Mouse (Mus musculus): ENCODE data around the gene Ankrd22. TPM values are rescaled to one million over a fixed set of nuclear protein-coding genes. Genes with fewer than 3 reads are reported as not detected.
"Not testable (repeated sequence)": the region's sequence is repeated elsewhere in the genome, so short reads cannot be mapped to it uniquely, and the experiment has no call there.

The Ankrd22 gene
- polyA plus RNA-seq, 1 experiment, result 0.10 TPM

DNA sequence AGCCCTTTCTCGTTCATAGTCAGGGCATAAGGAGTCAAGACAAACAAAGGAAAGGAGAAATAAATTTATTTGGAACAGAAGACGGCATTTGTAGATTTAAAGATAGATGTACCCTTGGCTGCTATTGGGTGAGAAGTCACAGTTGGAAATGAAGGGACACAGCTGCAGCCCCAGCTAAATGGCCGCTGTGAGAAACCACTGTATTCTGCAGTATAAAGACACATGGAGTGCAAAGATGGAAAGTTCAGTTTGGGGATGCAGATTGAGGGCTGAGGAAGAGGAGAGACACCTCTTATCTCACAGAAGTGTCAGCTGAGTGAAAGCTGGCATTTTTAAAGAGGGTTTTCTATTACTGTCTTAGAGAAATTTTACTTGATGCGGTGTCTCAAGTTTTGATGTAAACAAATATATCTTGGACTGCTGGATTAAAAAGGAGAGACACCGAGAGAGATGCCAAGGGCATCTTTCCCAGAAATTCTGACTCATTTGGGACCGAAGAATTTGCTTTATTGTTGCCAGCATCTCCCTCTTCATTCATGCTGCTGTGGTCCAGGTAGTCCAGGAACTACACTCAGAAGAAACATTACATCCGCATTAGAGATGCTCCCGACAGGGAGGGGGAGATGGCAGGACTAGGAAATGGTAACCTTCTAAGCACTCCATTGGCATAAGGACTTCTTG lies 41.0 kb upstream of the Ankrd22 start:
- no peaks in the 10 kb centered on the region for H3K27me3 ChIP-seq (ENCODE audit: control insufficient read depth, insufficient read depth, low read length)
- TF ChIP-seq POLR2A (IDR thresholded peaks at IDR 0.05; ENCODE audit: borderline replicate concordance, insufficient read depth, low read length), result no peak
- TF ChIP-seq CTCF (IDR thresholded peaks at IDR 0.05; ENCODE audit: borderline replicate concordance, insufficient read depth, low read depth, low read length), result no peak
- no peaks in the 10 kb centered on the region for H3K4me1 ChIP-seq (ENCODE audit: control insufficient read depth, insufficient read depth, low read length)
- H3K27ac ChIP-seq (ENCODE audit: insufficient read depth, low read length), result no peak overlapping the region
- WGBS, result 56% methylated on average over 8 of the region's 8 CpGs
- DNase-seq, result no peak
- H3K4me3 ChIP-seq (replicated peaks; ENCODE audit: insufficient read depth, low read depth, low read length), result no peak overlapping the region

DNA sequence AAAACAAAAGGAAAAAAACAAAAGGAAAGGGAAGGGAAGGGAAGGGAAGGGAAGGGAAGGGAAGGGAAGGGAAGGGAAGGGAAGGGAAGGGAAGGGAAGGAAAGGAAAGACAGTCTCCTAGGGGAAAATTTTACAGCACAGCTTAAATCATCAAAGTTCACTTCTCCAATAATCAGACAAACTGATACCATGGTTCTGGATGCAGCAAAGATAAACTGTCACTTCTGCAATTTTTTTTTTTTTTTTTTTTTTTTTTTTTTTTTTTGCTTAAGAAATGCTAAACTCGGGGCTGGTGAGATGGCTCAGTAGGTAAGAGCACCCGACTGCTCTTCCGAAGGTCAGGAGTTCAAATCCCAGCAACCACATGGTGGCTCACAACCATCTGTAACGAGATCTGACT lies 40.3 kb upstream of the Ankrd22 start:
- not testable (repeated sequence) for H3K27me3 ChIP-seq (ENCODE audit: control insufficient read depth, insufficient read depth, low read length); DNase-seq; H3K4me3 ChIP-seq (replicated peaks; ENCODE audit: insufficient read depth, low read depth, low read length); H3K4me1 ChIP-seq (ENCODE audit: control insufficient read depth, insufficient read depth, low read length); H3K27ac ChIP-seq (ENCODE audit: insufficient read depth, low read length)
- 82% methylated on average over 4 of the region's 4 CpGs for WGBS

DNA sequence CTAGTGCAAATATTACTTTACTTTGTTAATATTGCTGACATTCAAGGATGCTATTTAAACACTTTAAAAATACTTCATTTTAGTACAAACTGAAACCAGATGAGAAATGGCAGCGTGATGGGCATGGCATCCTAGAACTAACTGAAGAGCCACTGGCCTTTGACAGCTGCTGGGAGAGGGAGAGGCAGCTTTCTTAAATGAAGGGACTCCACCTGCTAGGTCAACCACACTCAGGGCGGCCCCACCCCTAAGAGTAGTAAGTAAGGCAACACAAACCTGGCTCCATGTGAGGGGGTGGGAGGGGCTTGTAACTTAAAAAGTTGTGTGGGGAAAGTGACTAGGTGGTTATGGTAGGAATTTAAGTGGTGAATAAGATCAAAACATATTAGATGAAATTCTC lies 36.8 kb upstream of the Ankrd22 start:
- no peak for TF ChIP-seq CTCF (IDR thresholded peaks at IDR 0.05; ENCODE audit: borderline replicate concordance, insufficient read depth, low read depth, low read length)
- DNase-seq, result no peak
- WGBS, result 90% methylated on average over 2 of the region's 2 CpGs

DNA sequence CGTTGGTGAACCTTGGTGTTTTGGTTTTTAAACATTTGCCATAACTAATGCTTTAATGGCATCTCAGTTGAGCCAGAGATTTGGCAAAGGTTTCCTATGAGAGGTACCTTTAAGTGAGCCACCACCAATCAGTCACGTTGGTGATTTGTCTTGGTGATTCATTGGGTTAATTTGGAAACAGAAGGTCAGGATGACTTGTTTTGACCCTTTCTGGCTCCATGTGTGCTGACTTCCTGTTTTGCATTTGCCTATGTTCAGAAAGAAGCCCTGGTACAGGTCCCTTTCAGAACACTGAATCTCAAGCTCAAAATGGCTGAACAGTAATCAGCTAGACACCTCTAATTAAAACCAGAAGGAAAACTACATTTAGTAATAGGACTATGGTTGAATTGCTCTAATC lies 33.6 kb upstream of the Ankrd22 start:
- Histone ChIP-seq H3K27ac (ENCODE audit: insufficient read depth, low read length) (no peak overlapping the region), H3K27me3 (ENCODE audit: control insufficient read depth, insufficient read depth, low read length) (no peaks in the 10 kb centered on the region), H3K4me3 (replicated peaks; ENCODE audit: insufficient read depth, low read depth, low read length) (no peak overlapping the region), H3K4me1 (ENCODE audit: control insufficient read depth, insufficient read depth, low read length) (no peaks in the 10 kb centered on the region)
- no peak for TF ChIP-seq POLR2A (IDR thresholded peaks at IDR 0.05; ENCODE audit: borderline replicate concordance, insufficient read depth, low read length)
- no peak for TF ChIP-seq CTCF (IDR thresholded peaks at IDR 0.05; ENCODE audit: borderline replicate concordance, insufficient read depth, low read depth, low read length)
- no peak for DNase-seq
- WGBS, result 68% methylated on average over 2 of the region's 2 CpGs

More for the DNA sequence above, 36.8 kb upstream of the Ankrd22 start:
- no peaks in the 10 kb centered on the region for H3K27me3 ChIP-seq (ENCODE audit: control insufficient read depth, insufficient read depth, low read length)
- H3K4me1 ChIP-seq (ENCODE audit: control insufficient read depth, insufficient read depth, low read length), result no peaks in the 10 kb centered on the region
- H3K27ac ChIP-seq (ENCODE audit: insufficient read depth, low read length), result no peak overlapping the region
- H3K4me3 ChIP-seq (replicated peaks; ENCODE audit: insufficient read depth, low read depth, low read length), result no peak overlapping the region

DNA sequence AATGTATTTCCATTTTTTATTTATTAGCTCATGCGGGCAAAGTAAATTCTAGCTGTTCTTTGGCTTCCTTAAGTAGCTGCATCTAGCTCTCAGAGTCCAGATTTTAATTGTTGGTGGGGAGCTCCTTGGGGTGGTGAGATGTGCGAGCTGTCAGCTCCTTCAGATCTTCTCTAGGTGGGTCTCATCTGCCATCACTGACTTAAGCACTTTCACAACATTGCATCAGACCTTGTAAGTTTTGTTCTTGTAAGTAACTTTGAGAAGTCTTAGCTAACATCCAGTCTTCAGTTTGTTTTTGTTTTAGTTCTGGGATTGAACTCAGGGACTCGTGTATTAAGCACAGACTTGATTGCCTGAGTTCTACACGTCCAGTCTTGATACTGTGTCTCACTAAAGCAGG lies 33.0 kb upstream of the Ankrd22 start:
- no peak overlapping the region for H3K4me3 ChIP-seq (replicated peaks; ENCODE audit: insufficient read depth, low read depth, low read length)
- TF ChIP-seq CTCF (IDR thresholded peaks at IDR 0.05; ENCODE audit: borderline replicate concordance, insufficient read depth, low read depth, low read length), result no peak
- TF ChIP-seq POLR2A (IDR thresholded peaks at IDR 0.05; ENCODE audit: borderline replicate concordance, insufficient read depth, low read length), result no peak
- no peak overlapping the region for H3K27ac ChIP-seq (ENCODE audit: insufficient read depth, low read length)
- 87% methylated on average over 4 of the region's 4 CpGs for WGBS
- no peaks in the 10 kb centered on the region for H3K4me1 ChIP-seq (ENCODE audit: control insufficient read depth, insufficient read depth, low read length)
- no peaks in the 10 kb centered on the region for H3K27me3 ChIP-seq (ENCODE audit: control insufficient read depth, insufficient read depth, low read length)
- DNase-seq, result no peak

DNA sequence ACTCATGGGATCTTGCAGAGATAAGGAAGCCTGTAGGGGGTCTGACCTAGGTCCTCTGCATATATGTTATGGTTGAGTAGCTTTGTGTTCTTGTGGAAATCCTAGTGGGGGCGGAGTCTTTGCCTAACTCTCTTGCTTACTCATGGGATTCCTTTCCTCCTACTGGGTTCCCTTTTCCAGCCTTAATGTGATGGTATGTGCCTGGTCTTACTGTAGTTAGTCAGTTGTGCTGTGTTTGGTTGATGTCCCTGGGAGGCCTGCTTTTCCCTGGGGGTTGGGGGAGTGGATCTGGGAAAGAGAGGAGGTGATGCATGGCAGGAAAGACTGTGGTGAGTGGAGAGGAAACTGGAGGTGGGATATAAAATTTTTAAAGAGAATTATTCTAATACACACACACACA lies 32.2 kb upstream of the Ankrd22 start:
- Histone ChIP-seq H3K4me3 (replicated peaks; ENCODE audit: insufficient read depth, low read depth, low read length) (no peak overlapping the region), H3K4me1 (ENCODE audit: control insufficient read depth, insufficient read depth, low read length) (no peaks in the 10 kb centered on the region), H3K27me3 (ENCODE audit: control insufficient read depth, insufficient read depth, low read length) (no peaks in the 10 kb centered on the region), H3K27ac (ENCODE audit: insufficient read depth, low read length) (no peak overlapping the region)
- DNase-seq, result no peak
- TF ChIP-seq CTCF (IDR thresholded peaks at IDR 0.05; ENCODE audit: borderline replicate concordance, insufficient read depth, low read depth, low read length), result no peak
- no peak for TF ChIP-seq POLR2A (IDR thresholded peaks at IDR 0.05; ENCODE audit: borderline replicate concordance, insufficient read depth, low read length)
- WGBS, result 96% methylated on average over 1 of the region's 1 CpGs

DNA sequence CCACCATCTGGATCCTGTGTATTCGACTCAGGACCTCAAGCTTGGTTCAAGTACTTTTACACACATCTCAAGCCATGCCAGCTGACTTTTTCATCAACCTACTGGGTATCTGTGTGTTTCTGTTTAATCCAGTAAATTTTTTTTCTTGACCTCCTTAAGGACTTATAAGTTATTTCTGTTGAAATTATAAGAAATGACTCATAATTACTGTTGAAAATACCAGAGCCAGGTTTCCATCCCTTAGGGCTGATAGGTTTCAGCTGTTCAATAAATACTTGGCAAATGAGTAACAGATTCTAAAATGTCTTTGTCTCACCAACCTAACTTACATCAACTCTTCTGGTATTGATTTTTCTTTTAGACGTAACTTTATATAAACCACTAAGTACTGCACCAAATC lies 29.2 kb upstream of the Ankrd22 start:
- Histone ChIP-seq H3K27ac (ENCODE audit: insufficient read depth, low read length) (no peak overlapping the region), H3K27me3 (ENCODE audit: control insufficient read depth, insufficient read depth, low read length) (no peaks in the 10 kb centered on the region), H3K4me1 (ENCODE audit: control insufficient read depth, insufficient read depth, low read length) (no peaks in the 10 kb centered on the region), H3K4me3 (replicated peaks; ENCODE audit: insufficient read depth, low read depth, low read length) (no peak overlapping the region)
- WGBS, result 78% methylated on average over 2 of the region's 2 CpGs
- TF ChIP-seq CTCF (IDR thresholded peaks at IDR 0.05; ENCODE audit: borderline replicate concordance, insufficient read depth, low read depth, low read length), result no peak
- TF ChIP-seq POLR2A (IDR thresholded peaks at IDR 0.05; ENCODE audit: borderline replicate concordance, insufficient read depth, low read length), result no peak
- no peak for DNase-seq

DNA sequence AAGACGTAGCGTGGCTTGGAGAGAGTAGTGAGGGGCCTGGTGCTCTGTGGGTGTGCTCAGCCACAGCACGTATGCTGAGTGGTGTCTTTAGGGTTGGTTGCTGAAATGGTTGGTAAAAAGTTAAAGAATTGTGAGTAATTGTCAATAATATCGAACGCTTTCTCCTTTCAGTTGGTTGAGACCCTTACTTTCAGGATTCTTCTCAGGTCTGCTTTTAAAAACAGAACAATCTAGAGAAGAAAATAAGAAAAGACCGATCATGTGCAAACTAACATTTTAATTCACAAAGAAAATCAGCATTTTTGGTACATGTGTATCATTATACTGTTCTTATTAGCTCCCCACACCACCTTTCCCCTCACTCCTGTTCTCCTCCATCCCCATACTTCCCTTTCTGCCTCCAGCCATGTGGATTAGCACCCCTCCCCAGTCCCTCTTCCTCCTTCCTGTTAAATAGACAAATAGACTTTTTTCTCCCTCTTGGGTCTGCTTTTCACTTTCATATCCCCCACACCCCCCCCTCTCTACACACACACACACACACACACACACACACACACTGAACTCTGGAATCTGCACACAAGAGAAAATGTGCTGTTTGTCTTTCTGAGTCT lies 28.4 kb upstream of the Ankrd22 start:
- Histone ChIP-seq H3K4me1 (ENCODE audit: control insufficient read depth, insufficient read depth, low read length) (no peaks in the 10 kb centered on the region), H3K27ac (ENCODE audit: insufficient read depth, low read length) (no peak overlapping the region), H3K27me3 (ENCODE audit: control insufficient read depth, insufficient read depth, low read length) (no peaks in the 10 kb centered on the region), H3K4me3 (replicated peaks; ENCODE audit: insufficient read depth, low read depth, low read length) (no peak overlapping the region)
- no peak for TF ChIP-seq CTCF (IDR thresholded peaks at IDR 0.05; ENCODE audit: borderline replicate concordance, insufficient read depth, low read depth, low read length)
- no peak for TF ChIP-seq POLR2A (IDR thresholded peaks at IDR 0.05; ENCODE audit: borderline replicate concordance, insufficient read depth, low read length)
- no peak for DNase-seq
- 94% methylated on average over 6 of the region's 6 CpGs for WGBS

Measured in cerebellum, adult 2 months (tissue).